Mouse (Mus musculus): ENCODE measurements around the gene Rnf123. TPM values are rescaled to one million over a fixed set of nuclear protein-coding genes. Genes with fewer than 3 reads are reported as not detected.

The Rnf123 gene
- polyA plus RNA-seq, 1 experiment from 2014 or later, result 32.2 TPM

DNA sequence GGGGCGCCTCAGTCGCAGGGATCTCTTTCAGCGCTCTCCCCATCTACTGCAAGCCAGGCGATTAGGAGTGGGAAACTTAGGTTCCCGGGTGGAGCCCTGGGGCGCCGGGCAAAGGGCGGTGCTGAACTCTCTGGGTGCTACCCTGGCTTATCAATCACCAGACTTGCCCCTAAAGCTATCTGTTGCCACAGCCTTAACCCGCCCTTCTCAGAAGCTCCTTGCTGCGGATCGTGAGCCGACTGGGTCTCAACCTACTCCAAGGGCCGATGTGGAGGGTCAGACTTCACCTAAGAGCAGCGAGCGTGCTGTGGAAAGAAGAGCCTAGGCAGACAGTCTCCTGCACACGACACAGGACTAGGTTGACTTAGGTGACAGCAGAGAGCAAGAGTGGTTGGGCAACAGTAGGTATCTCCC lies 11.9 kb upstream of the Rnf123 start:
- no peak for DNase-seq (ENCODE audit: low spot score)
- no peaks in the 10 kb centered on the region for H3K9me3 ChIP-seq (replicated peaks)
- no peaks in the 10 kb centered on the region for H3K27me3 ChIP-seq (ENCODE audit: low read depth, poor library complexity, severe bottlenecking)
- peaks cover 42% of the 10 kb centered on the region for H3K4me1 ChIP-seq
- H3K27ac ChIP-seq (replicated peaks), result peak overlapping the region; percentile 87
- under 1% methylated on average over 16 of the region's 16 CpGs for WGBS
- peak overlapping the region; percentile 75 for H3K4me3 ChIP-seq
- peaks cover 30% of the 10 kb centered on the region for H3K36me3 ChIP-seq

DNA sequence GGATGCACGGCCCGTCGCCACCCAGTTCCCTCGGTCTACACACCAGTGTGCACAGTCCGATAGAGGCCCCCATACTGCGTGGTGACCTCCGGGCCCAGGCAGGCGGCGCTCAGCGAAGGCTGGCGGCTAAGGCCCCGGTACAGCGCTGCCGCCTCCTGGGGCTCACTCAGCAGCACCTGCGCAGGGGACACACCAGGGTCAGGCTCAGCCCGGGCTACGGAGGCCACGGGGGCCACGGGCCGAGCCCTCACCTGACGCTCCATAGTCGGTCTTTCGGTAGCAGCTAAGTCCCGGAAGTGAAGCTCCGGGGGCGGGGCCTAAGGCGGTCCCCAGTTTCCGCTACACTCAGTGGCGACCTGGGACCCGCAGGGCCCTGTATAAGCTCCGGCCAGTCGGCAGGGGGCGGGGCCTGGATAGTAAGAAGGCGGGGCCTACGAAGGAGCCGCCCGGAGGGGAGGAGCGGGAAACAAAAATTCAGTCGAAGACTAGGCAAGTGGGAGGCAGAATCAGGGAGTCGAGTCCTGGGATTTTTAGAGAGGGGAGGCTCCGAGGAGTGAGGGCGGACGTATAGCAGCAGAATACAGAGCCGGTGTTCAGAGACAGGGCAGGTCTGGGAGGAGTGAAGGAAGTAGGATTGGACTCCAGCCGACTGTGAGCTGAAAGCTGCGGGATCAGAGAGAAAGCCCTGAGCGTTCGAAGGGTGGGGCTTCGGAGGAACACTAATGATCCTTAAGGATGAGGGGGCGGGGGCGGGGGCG lies 11.2 kb upstream of the Rnf123 start, which contains the start of gene Apeh:
TSS of gene Apeh (minus strand) at position 423 of the 758 bp plus-strand sequence.
- under 1% methylated on average over 52 of the region's 52 CpGs for WGBS
- peak; percentile 96 for DNase-seq (ENCODE audit: low spot score)
- Histone ChIP-seq H3K9me3 (replicated peaks) (no peaks in the 10 kb centered on the region), H3K4me1 (peaks cover 42% of the 10 kb centered on the region), H3K36me3 (peaks cover 36% of the 10 kb centered on the region), H3K4me3 (peak within 1 kb of the TSS; percentile 75), H3K27me3 (ENCODE audit: low read depth, poor library complexity, severe bottlenecking) (no peaks in the 10 kb centered on the region), H3K27ac (replicated peaks) (peak within 1 kb of the TSS; percentile 87)

DNA sequence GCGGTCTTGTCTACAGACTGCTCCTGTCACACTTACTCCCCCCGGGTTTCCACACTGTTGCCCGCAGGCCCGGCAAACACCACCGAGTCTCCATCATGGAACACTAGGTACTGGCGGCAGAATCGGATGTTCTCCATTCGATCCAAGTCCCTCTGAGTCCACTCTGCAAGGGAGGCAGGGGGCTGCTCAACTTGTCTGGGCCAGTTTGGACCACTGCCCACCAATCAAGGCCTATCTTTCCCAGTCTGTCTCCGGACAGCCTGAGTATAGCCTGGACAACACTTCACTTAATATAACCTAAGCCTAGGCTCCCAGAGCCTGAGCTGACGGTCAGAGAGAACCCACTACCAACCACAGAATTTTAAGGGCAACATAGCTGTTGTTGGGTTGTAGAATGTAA lies 10.4 kb upstream of the Rnf123 start:
- Histone ChIP-seq H3K27me3 (ENCODE audit: low read depth, poor library complexity, severe bottlenecking) (no peaks in the 10 kb centered on the region), H3K36me3 (peaks cover 44% of the 10 kb centered on the region), H3K4me1 (peaks cover 42% of the 10 kb centered on the region), H3K9me3 (replicated peaks) (no peaks in the 10 kb centered on the region), H3K27ac (replicated peaks) (peak overlapping the region; percentile 87), H3K4me3 (peak overlapping the region; percentile 75)
- DNase-seq (ENCODE audit: low spot score), result no peak
- 72% methylated on average over 10 of the region's 10 CpGs for WGBS

DNA sequence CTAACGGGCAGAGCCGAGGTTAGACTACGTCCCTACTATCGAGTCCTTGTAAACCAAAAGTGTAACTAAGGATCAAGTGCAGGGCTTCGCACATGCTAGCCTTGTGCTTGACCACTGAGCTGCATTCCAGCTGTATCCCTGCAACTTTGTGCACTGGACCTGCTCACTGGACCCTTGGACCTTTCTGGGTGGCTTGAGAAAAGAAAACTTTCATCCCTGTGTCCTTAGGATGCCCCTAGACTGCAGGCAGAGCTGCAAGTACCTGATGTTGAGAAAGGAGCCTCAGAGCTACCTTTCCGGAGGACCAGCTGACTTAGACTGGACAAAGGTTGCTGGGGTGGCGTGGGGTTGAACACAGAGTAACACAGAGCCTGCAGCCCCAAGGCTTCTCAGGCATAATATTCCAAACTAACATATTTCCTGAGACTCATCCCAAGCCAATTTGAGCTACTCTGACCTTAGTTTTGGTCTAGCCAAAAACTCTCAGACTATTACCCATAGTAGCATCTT lies 7.5 kb upstream of the Rnf123 start:
- H3K27me3 ChIP-seq (ENCODE audit: low read depth, poor library complexity, severe bottlenecking), result no peaks in the 10 kb centered on the region
- H3K9me3 ChIP-seq (replicated peaks), result no peaks in the 10 kb centered on the region
- H3K27ac ChIP-seq (replicated peaks), result no peak overlapping the region
- peaks cover 73% of the 10 kb centered on the region for H3K36me3 ChIP-seq
- no peak for DNase-seq (ENCODE audit: low spot score)
- whole genome bisulfite sequencing, result 92% methylated on average over 7 of the region's 7 CpGs
- H3K4me1 ChIP-seq, result peaks cover 32% of the 10 kb centered on the region
- H3K4me3 ChIP-seq, result no peak overlapping the region

DNA sequence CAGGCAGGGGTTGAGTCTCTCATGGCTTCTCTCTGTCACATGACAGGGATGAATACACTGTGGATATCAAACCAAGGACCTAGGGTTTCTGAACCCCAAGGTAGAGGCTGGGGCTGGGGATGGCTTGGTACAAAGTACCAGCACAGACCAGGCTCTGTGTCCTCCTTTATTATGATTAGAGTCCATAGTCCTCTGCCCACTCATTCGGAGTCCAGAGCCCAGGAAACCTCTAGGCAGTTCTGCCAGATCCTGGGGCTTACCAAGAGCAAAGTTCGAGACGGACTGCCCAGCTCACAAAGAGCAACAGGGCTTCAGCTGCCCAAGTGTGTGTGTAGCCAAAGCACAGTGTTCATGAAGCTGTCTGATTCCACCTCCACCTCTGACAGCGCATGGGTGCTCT lies 2.1 kb upstream of the Rnf123 start:
- H3K27me3 ChIP-seq (ENCODE audit: low read depth, poor library complexity, severe bottlenecking), result peaks cover 48% of the 10 kb centered on the region
- peaks cover 65% of the 10 kb centered on the region for H3K36me3 ChIP-seq
- H3K4me1 ChIP-seq, result peaks cover 19% of the 10 kb centered on the region
- WGBS, result 98% methylated on average over 4 of the region's 4 CpGs
- no peaks in the 10 kb centered on the region for H3K9me3 ChIP-seq (replicated peaks)
- H3K27ac ChIP-seq (replicated peaks), result no peak overlapping the region
- no peak for DNase-seq (ENCODE audit: low spot score)
- no peak overlapping the region for H3K4me3 ChIP-seq

DNA sequence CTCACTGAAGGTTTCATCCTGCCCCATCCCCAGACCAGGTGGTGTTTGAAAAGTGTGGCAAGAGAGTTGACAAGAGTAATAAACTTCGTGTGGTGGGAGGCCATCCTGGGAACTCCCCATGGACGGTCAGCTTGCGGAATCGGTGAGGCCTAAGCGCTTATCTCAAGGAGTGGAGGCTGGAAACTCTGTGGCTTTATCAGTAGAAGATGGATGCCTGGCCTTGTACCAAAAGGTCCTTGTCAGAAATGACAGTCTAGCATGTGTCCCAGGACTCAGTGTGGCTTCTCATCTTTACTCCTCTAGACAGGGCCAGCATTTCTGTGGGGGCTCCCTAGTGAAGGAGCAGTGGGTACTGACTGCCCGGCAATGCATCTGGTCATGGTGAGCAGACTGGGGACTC lies 415 bp upstream of the Rnf123 start:
- H3K9me3 ChIP-seq (replicated peaks), result no peaks in the 10 kb centered on the region
- H3K4me1 ChIP-seq, result peaks cover 29% of the 10 kb centered on the region
- H3K36me3 ChIP-seq, result peaks cover 48% of the 10 kb centered on the region
- H3K27ac ChIP-seq (replicated peaks), result no peak overlapping the region
- H3K27me3 ChIP-seq (ENCODE audit: low read depth, poor library complexity, severe bottlenecking), result peaks cover 53% of the 10 kb centered on the region
- DNase-seq (ENCODE audit: low spot score), result no peak
- no peak overlapping the region for H3K4me3 ChIP-seq
- WGBS, result 88% methylated on average over 6 of the region's 6 CpGs

DNA sequence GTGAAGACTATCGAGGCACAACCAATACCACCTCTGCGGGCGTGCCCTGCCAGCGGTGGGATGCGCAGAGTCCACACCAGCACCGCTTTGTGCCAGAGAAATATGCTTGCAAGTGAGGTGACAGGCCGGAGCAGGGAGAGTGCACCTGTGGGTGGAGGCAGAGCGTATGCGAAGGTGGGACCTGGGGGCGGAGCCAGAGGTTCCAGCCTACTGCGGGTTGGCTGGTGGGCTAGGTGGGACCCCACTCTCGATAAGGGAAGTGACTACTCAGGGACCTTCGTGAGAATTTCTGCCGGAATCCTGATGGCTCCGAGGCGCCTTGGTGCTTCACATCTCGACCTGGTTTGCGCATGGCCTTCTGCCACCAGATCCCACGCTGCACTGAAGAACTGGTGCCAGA lies 597 bp downstream of the Rnf123 start:
- Histone ChIP-seq H3K27ac (replicated peaks) (no peak overlapping the region), H3K4me1 (peaks cover 40% of the 10 kb centered on the region), H3K4me3 (peak overlapping the region; percentile 21), H3K9me3 (replicated peaks) (no peaks in the 10 kb centered on the region), H3K27me3 (ENCODE audit: low read depth, poor library complexity, severe bottlenecking) (peaks cover 53% of the 10 kb centered on the region), H3K36me3 (peaks cover 38% of the 10 kb centered on the region)
- 6% methylated on average over 19 of the region's 19 CpGs for WGBS
- DNase-seq (ENCODE audit: low spot score), result no peak

DNA sequence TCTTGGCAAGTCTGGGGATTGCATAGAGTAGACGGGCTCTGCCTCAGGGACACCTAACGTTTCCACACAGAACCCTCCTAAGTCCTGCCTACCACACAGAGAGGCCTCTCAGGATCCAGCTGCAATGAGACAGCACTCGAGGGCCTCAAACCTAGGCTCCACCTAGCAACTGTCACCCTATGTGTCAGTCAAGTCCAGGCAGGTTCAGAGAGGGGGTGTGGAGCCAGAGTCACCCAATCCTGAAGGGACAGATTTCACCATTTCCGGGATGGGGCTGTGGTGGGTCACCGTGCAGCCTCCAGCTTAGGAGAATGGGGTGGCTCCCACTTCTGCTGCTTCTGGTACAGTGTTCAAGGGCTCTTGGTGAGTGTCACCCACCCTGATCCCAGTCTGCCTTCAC lies 3.0 kb downstream of the Rnf123 start, which contains the start of gene Mst1:
TSS of gene Mst1 (plus strand) at position 269 of the 400 bp plus-strand sequence.
- Histone ChIP-seq H3K27me3 (ENCODE audit: low read depth, poor library complexity, severe bottlenecking) (peaks cover 53% of the 10 kb centered on the region), H3K4me1 (peaks cover 42% of the 10 kb centered on the region), H3K36me3 (peaks cover 14% of the 10 kb centered on the region), H3K4me3 (peak within 1 kb of the TSS; percentile 77), H3K27ac (replicated peaks) (peak within 1 kb of the TSS; percentile 91), H3K9me3 (replicated peaks) (no peaks in the 10 kb centered on the region)
- no peak for DNase-seq (ENCODE audit: low spot score)
- WGBS, result 82% methylated on average over 5 of the region's 5 CpGs

DNA sequence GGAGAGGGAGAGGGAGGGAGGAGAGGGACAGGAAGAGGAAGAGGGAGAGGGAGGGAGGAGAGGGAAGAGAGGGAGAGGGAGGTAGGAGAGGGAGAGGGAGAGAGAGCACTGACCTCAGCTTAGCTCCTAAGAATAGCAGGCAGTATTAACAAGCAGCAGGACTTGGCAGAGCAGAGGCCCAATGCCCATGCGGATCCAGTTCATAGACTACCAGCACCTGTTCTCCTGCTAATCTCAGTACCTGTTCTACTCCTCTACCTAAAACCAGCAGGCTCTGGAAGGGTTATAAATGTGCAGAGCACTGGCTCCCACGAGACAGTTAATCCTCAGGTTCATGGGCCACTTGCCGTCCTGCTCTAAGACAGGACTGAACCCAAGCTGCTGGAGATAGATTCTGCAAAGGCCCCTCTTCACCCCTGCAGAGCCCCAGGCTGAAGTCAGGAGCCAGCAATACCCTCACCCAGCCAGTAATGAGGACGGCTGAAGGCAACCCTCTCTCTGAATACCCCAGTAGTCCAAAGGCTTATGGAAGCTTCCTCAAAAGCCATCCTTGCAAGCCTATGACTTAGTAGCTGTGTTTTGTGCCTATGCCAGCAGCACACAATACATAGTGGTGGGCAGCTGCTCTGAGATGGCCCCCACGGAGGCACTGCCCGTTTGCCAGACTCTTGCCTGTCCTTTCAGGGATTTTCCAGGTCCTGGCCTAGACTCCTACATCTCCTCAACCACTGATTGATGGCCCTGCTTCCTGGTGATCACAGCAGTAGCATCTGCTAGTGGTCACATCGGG lies 9.8 kb downstream of the Rnf123 start:
- 69% methylated on average over 7 of the region's 7 CpGs for WGBS
- H3K27me3 ChIP-seq (ENCODE audit: low read depth, poor library complexity, severe bottlenecking), result no peaks in the 10 kb centered on the region
- H3K4me1 ChIP-seq, result peaks cover 30% of the 10 kb centered on the region
- no peaks in the 10 kb centered on the region for H3K9me3 ChIP-seq (replicated peaks)
- no peak overlapping the region for H3K4me3 ChIP-seq
- peaks cover 32% of the 10 kb centered on the region for H3K36me3 ChIP-seq
- peak overlapping the region; percentile 52 for H3K27ac ChIP-seq (replicated peaks)
- DNase-seq (ENCODE audit: low spot score), result no peak

DNA sequence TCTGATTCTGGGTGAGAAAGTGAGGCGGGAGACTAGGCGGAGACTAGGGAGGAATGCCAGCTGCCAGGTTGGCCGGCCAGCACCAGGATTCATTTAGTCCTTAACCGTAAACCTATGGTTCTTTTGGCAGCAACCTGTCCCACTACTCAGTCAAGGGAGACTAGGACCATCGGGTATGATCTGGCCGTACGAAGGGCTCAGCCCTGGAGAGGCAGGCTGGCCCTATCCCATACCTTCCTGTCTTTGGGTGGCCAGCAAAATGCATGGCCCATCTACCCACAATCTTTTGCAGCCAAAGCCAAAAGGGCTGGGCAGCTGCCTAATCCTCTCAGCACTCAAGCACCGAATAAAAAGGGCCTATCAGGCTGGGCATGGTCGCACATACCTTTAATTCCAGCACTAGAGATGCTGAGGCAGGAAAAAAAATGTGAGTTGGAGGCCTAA lies 10.6 kb downstream of the Rnf123 start:
- peak overlapping the region; percentile 59 for H3K27ac ChIP-seq (replicated peaks)
- H3K9me3 ChIP-seq (replicated peaks), result no peaks in the 10 kb centered on the region
- peaks cover 21% of the 10 kb centered on the region for H3K4me1 ChIP-seq
- 61% methylated on average over 9 of the region's 9 CpGs for WGBS
- H3K36me3 ChIP-seq, result peaks cover 32% of the 10 kb centered on the region
- no peak overlapping the region for H3K4me3 ChIP-seq
- DNase-seq (ENCODE audit: low spot score), result no peak
- no peaks in the 10 kb centered on the region for H3K27me3 ChIP-seq (ENCODE audit: low read depth, poor library complexity, severe bottlenecking)

DNA sequence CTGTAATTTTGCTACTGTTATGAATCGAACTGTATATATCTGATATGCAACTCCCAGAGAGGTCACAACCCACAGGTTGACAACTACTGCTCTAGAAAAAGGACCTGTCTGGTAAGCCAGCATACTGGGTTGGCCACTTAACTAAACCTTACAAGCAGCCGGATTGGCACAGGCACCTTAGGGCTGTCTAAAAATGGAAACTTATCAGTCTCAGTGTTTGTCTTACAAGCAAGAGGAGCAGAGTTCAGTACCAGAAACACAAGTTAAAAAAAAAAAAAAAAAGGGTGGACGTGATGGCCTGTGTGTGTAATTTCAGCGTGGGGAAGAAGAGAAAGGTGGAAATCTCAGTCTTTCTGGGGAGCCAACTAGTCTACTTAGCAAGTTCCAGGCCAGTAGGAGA lies 11.3 kb downstream of the Rnf123 start:
- no peak overlapping the region for H3K27ac ChIP-seq (replicated peaks)
- H3K4me3 ChIP-seq, result no peak overlapping the region
- peaks cover 36% of the 10 kb centered on the region for H3K36me3 ChIP-seq
- no peaks in the 10 kb centered on the region for H3K9me3 ChIP-seq (replicated peaks)
- no peak for DNase-seq (ENCODE audit: low spot score)
- H3K4me1 ChIP-seq, result peaks cover 19% of the 10 kb centered on the region
- WGBS, result 88% methylated on average over 4 of the region's 4 CpGs
- H3K27me3 ChIP-seq (ENCODE audit: low read depth, poor library complexity, severe bottlenecking), result no peaks in the 10 kb centered on the region

DNA sequence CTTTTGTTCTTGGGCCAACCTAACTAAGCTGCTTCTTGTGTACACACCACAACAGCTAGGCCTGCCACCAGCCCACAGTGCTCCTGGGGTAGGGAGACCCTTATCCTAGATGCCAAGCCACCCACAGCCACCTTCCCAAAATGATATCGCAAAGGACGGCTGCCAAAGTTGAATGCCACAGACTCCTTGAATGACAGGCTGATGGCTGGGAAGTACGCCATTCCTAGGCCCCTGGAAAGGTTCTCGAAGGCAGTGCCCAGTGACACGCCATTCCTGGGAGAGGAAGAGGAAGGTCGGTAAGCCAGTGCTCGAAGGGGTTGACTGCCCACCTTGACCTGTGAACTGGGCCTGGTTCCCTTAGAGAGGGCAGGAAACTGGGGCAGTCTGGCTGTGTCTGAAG lies 13.6 kb downstream of the Rnf123 start:
- WGBS, result 94% methylated on average over 7 of the region's 7 CpGs
- H3K36me3 ChIP-seq, result peaks cover 54% of the 10 kb centered on the region

DNA sequence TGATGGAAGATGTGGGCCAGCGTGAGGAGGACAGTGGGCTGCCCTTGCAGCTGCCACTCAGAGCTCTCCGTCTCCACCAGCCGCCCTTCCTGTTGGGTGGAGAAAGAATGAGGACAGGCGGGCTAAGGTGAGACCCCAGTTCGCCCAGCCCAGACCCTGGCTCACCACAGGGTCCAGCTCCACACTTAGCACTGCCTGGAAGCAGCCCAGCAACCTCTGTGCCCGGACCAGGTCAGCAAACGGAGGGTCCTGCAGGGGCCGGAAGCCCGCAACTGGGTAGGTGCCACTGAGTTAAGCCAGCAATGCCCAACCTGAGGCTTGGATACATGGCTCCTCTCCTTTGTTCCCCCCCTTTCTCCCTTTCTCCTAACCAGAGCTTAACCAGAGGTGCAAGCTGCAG lies 14.1 kb downstream of the Rnf123 start:
- Histone ChIP-seq H3K4me3 (no peak overlapping the region), H3K36me3 (peaks cover 59% of the 10 kb centered on the region)
- WGBS, result 89% methylated on average over 9 of the region's 9 CpGs

More for the DNA sequence above, 13.6 kb downstream of the Rnf123 start:
- DNase-seq (ENCODE audit: low spot score), result no peak
- Histone ChIP-seq H3K4me3 (no peak overlapping the region), H3K27ac (replicated peaks) (no peak overlapping the region), H3K27me3 (ENCODE audit: low read depth, poor library complexity, severe bottlenecking) (no peaks in the 10 kb centered on the region), H3K9me3 (replicated peaks) (no peaks in the 10 kb centered on the region), H3K4me1 (peaks cover 19% of the 10 kb centered on the region)

More for the DNA sequence above, 14.1 kb downstream of the Rnf123 start:
- Histone ChIP-seq H3K27ac (replicated peaks) (no peak overlapping the region), H3K27me3 (ENCODE audit: low read depth, poor library complexity, severe bottlenecking) (no peaks in the 10 kb centered on the region), H3K9me3 (replicated peaks) (no peaks in the 10 kb centered on the region), H3K4me1 (peaks cover 19% of the 10 kb centered on the region)
- DNase-seq (ENCODE audit: low spot score), result no peak

Data from midbrain, embryonic 10.5 days (tissue).